Mouse (Mus musculus) left cerebral cortex, adult 18-20 months (tissue): ENCODE data around the gene Cog7. TPM values are rescaled to one million over a fixed set of nuclear protein-coding genes. Genes with fewer than 3 reads are reported as not detected.

Source experiments
- total RNA-seq, 2 experiments: library from RNA; stranded (reverse); gene quantifications; 2 replicates each; pipeline ENCODE4 v1.2.3; 2021

Cog7 gene
- total RNA-seq, 2 experiments from 2014 or later = 44.3 to 46.2 TPM

Other genes starting within 250 kb of the Cog7 start
- under 1 TPM; 0.14 to 0.28 TPM for gene Scnn1g, start 247.2 kb downstream of the Cog7 start, total RNA-seq
- gene Scnn1b, start 116.7 kb downstream of the Cog7 start, total RNA-seq = not detected
- 10 to 100 TPM; 30.5 to 32.5 TPM for gene Gga2, start 39.5 kb upstream of the Cog7 start, total RNA-seq
- 10 to 100 TPM; 56.5 to 66.8 TPM for gene Ubfd1, start 85.5 kb upstream of the Cog7 start, total RNA-seq
- 1 to 10 TPM; 8.2 to 9.3 TPM for gene Ears2, start 85.6 kb upstream of the Cog7 start, total RNA-seq
- 100 to 1,000 TPM; 290 to 310 TPM for gene Ndufab1, start 120.2 kb upstream of the Cog7 start, total RNA-seq
- 1 to 10 TPM; 1.1 to 1.7 TPM for gene Palb2, start 151.3 kb upstream of the Cog7 start, total RNA-seq
- gene Dctn5, start 151.3 kb upstream of the Cog7 start, total RNA-seq = 10 to 100 TPM; 89.5 to 95.1 TPM
- 1 to 10 TPM; 1.0 to 1.4 TPM for gene Plk1, start 177.7 kb upstream of the Cog7 start, total RNA-seq
- gene Ern2, start 204.5 kb upstream of the Cog7 start, total RNA-seq = under 1 TPM; 0.40 to 0.67 TPM
- 1 to 10 TPM; 4.3 to 4.6 TPM for gene Chp2, start 237.8 kb upstream of the Cog7 start, total RNA-seq